Mouse (Mus musculus) forebrain, embryonic 12.5 days (tissue): Measurements from ENCODE around the gene Gm47969. TPM values are rescaled to one million over a fixed set of nuclear protein-coding genes. Genes with fewer than 3 reads are reported as not detected.
"Not testable (repeated sequence)": the region's sequence is repeated elsewhere in the genome, so short reads cannot be mapped to it uniquely, and the experiment has no call there.

ENCODE experiments used
- ATAC-seq: fragments of 200-750 bp; cut with Nextera tagmentation; 2 replicates; pipeline ENCODE4 v1.8.0; 2017; ENCODE audit warnings: moderate TSS enrichment; ENCODE audit not compliant: low FRiP score
- H3K27ac ChIP-seq: fragments of 300-500 bp; sonication (generic); 2 replicates; pipeline ENCODE4 v1.5.1; 2016; ENCODE audit warnings: mild to moderate bottlenecking
- H3K27me3 ChIP-seq: fragments of 300-500 bp; sonication (generic); 2 replicates; pipeline ENCODE4 v1.6.1; 2016; ENCODE audit warnings: mild to moderate bottlenecking
- H3K36me3 ChIP-seq: fragments of 300-500 bp; sonication (generic); replicated peaks from 2 replicates; pipeline ENCODE4 v1.6.1; 2016; ENCODE audit warnings: mild to moderate bottlenecking
- H3K4me1 ChIP-seq: fragments of 300-500 bp; sonication (generic); 2 replicates; pipeline ENCODE4 v1.6.1; 2016
- H3K4me2 ChIP-seq: fragments of 300-500 bp; sonication (generic); 2 replicates; pipeline ENCODE4 v1.6.1; 2016; ENCODE audit warnings: mild to moderate bottlenecking, moderate library complexity
- H3K4me3 ChIP-seq: fragments of 300-500 bp; sonication (generic); replicated peaks from 2 replicates; pipeline ENCODE4 v1.5.1; 2016; ENCODE audit warnings: mild to moderate bottlenecking
- H3K9ac ChIP-seq: fragments of 300-500 bp; sonication (generic); 2 replicates; pipeline ENCODE4 v1.6.1; 2016; ENCODE audit warnings: mild to moderate bottlenecking
- H3K9me3 ChIP-seq: fragments of 300-500 bp; sonication (generic); 2 replicates; pipeline ENCODE4 v1.6.1; 2016
- WGBS: fragments of 180-500 bp; shearing (Covaris S2); methylation state at CpG from one replicate; pipeline ENCODE4 v1.1.7; 2016; 5-methylcytosine and 5-hydroxymethylcytosine counted together
- polyA plus RNA-seq: library from polyadenylated mRNA; unstranded; fragments of >200 nt; fragmentation: Nextera tagmentation; extraction: Ambion mirVana; gene quantifications from 2 replicates; pipeline ENCODE4 v1.2.1, GENCODE M21; 2016

The Gm47969 gene
- polyA plus RNA-seq: not detected in 2 replicates

DNA sequence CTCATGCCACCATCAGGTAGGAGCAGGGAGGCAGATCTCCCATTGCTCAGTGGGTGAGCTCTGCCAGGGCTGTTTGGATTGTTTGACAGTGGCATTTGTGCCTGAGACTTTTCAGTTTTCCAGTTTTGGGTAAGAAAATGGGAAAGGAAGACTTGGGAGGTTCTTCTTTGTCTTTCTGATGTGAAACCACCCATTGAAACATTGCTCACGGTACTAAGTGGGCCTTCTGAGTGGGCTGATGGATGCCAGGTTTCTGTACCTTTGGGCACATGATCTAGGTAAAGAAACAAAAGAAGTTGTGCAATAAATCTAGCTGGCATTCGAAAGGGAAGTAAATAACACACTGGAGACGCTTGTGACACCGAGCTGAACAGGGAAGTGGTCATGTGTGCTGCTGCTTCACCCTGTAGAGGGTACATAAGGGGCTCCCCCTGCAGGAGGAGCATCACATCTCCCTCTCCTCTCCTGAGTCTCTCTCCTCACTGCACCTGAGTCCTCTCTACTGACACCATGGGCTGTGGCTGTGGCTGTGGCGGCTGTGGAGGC, at the start of gene Gm47969:
Gene Gm47969, plus strand, starts transcription at position 51 of the 546 bp plus-strand sequence.
- Histone ChIP-seq H3K9ac (no peak within 1 kb of the TSS), H3K4me2 (no peak within 1 kb of the TSS), H3K36me3 (no peaks in the 10 kb centered on the region), H3K27me3 (0 out of 2 replicates have a peak, but pooled peaks cover 3% of the 10 kb centered on the region), H3K4me1 (no peaks in the 10 kb centered on the region), H3K4me3 (no peak within 1 kb of the TSS), H3K9me3 (no peaks in the 10 kb centered on the region), H3K27ac (no peak within 1 kb of the TSS)
- no peak for ATAC-seq
- 96% methylated on average over 5 of the region's 5 CpGs for WGBS

- H3K36me3 ChIP-seq, H3K4me3 ChIP-seq, ATAC-seq, H3K27me3 ChIP-seq, H3K9ac ChIP-seq, H3K27ac ChIP-seq, H3K4me2 ChIP-seq, H3K9me3 ChIP-seq, H3K4me1 ChIP-seq: not testable (repeated sequence)
- WGBS: 97% methylated on average over 9 of the region's 9 CpGs
Observed at GRCm38 (mm10) chr1:83000306-83000705, 44.4 kb upstream of the Gm47969 start, which contains the start of gene Gm47959. Gm47959 (plus strand) TSS chr1:83000548.

GRCm38 (mm10) chr1:83006218-83007179, 38.2 kb upstream of the Gm47969 start:
- H3K9ac ChIP-seq: no peak overlapping the region
- no peaks in the 10 kb centered on the region for H3K27me3 ChIP-seq
- H3K4me2 ChIP-seq: no peak overlapping the region
- ATAC-seq: no peak
- H3K27ac ChIP-seq: no peak overlapping the region
- no peaks in the 10 kb centered on the region for H3K9me3 ChIP-seq
- H3K4me3 ChIP-seq: no peak overlapping the region
- no peaks in the 10 kb centered on the region for H3K36me3 ChIP-seq
- no peaks in the 10 kb centered on the region for H3K4me1 ChIP-seq
- WGBS: 87% methylated on average over 8 of the region's 8 CpGs

DNA sequence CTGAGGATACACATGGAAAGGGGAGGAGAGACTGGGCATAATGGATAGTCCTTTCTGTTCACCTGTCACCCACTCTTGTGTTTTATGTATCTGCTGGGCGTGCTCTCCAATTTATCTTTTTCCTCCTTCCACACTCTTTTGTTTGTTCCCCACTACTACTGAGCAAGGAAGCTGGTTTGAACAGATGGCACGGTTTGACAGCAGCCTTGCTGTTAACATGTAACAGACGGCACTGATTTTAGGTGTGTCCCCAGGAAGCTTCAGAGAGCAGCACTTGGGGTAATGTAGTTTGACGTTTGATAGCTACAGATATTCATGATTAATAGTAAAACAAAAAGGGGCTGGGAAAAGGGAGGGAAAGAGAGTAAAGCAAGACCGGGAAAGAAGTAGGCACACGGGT, 37.3 kb upstream of the Gm47969 start:
- no peak overlapping the region for H3K4me3 ChIP-seq
- H3K27me3 ChIP-seq: no peaks in the 10 kb centered on the region
- H3K36me3 ChIP-seq: no peaks in the 10 kb centered on the region
- H3K4me1 ChIP-seq: no peaks in the 10 kb centered on the region
- H3K4me2 ChIP-seq: no peak overlapping the region
- H3K9ac ChIP-seq: no peak overlapping the region
- no peaks in the 10 kb centered on the region for H3K9me3 ChIP-seq
- H3K27ac ChIP-seq: no peak overlapping the region
- no peak for ATAC-seq
- 79% methylated on average over 6 of the region's 6 CpGs for WGBS

DNA sequence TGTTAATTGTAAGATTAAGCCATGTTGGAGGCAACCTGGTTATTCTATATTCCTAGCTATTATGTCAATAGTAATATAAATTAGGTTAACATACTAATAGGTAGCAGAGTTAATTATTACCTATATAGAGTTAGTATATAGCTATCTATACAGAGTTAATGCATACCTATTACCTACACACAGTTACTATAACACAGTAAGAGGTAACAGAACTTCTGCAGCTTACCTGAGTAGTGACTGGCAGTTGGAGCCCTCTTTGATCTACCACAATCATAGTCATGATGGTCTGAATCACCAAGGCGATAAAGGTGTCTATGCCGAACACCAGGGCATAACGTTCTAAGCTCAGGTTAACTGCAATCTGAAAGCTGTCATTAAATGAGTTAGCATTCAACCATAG, 30.3 kb upstream of the Gm47969 start:
- WGBS: 95% methylated on average over 3 of the region's 3 CpGs
- Histone ChIP-seq H3K36me3 (no peaks in the 10 kb centered on the region), H3K27ac (no peak overlapping the region), H3K4me3 (no peak overlapping the region), H3K4me2 (no peak overlapping the region), H3K9ac (no peak overlapping the region), H3K27me3 (no peaks in the 10 kb centered on the region), H3K9me3 (no peaks in the 10 kb centered on the region), H3K4me1 (no peaks in the 10 kb centered on the region)
- ATAC-seq: no peak

- Histone ChIP-seq H3K27me3 (no peaks in the 10 kb centered on the region), H3K27ac (no peak overlapping the region), H3K36me3 (no peaks in the 10 kb centered on the region), H3K9me3 (no peaks in the 10 kb centered on the region), H3K9ac (no peak overlapping the region), H3K4me2 (no peak overlapping the region), H3K4me1 (no peaks in the 10 kb centered on the region), H3K4me3 (no peak overlapping the region)
- 92% methylated on average over 10 of the region's 10 CpGs for WGBS
- ATAC-seq: no peak
Observed at GRCm38 (mm10) chr1:83015329-83015879, 29.3 kb upstream of the Gm47969 start.

GRCm38 (mm10) chr1:83016556-83016955, 28.2 kb upstream of the Gm47969 start:
- Histone ChIP-seq H3K4me1 (no peaks in the 10 kb centered on the region), H3K27ac (no peak overlapping the region), H3K36me3 (no peaks in the 10 kb centered on the region), H3K9me3 (no peaks in the 10 kb centered on the region), H3K4me3 (no peak overlapping the region), H3K27me3 (no peaks in the 10 kb centered on the region), H3K9ac (no peak overlapping the region), H3K4me2 (no peak overlapping the region)
- ATAC-seq: no peak
- WGBS: 69% methylated on average over 1 of the region's 1 CpGs

GRCm38 (mm10) chr1:83031950-83032349, 12.8 kb upstream of the Gm47969 start:
- Histone ChIP-seq H3K4me2 (no peak overlapping the region), H3K36me3 (no peaks in the 10 kb centered on the region), H3K9me3 (no peaks in the 10 kb centered on the region), H3K4me3 (no peak overlapping the region), H3K9ac (no peak overlapping the region), H3K4me1 (no peaks in the 10 kb centered on the region), H3K27ac (no peak overlapping the region), H3K27me3 (no peaks in the 10 kb centered on the region)
- 49% methylated on average over 1 of the region's 1 CpGs for WGBS
- ATAC-seq: no peak

- 93% methylated on average over 6 of the region's 6 CpGs for WGBS
- no peaks in the 10 kb centered on the region for H3K4me1 ChIP-seq
- ATAC-seq: no peak
Observed at GRCm38 (mm10) chr1:83032508-83032907, 12.2 kb upstream of the Gm47969 start.

GRCm38 (mm10) chr1:83034509-83034908, 10.2 kb upstream of the Gm47969 start:
- no peak for ATAC-seq
- Histone ChIP-seq H3K36me3 (no peaks in the 10 kb centered on the region), H3K9ac (no peak overlapping the region), H3K4me2 (no peak overlapping the region), H3K4me1 (peaks cover 5% of the 10 kb centered on the region; the same call in 1 of the 2 replicates), H3K27me3 (no peaks in the 10 kb centered on the region), H3K27ac (no peak overlapping the region), H3K4me3 (no peak overlapping the region), H3K9me3 (no peaks in the 10 kb centered on the region)
- WGBS: 68% methylated on average over 5 of the region's 5 CpGs

More at GRCm38 (mm10) chr1:83032508-83032907, 12.2 kb upstream of the Gm47969 start:
- Histone ChIP-seq H3K4me3 (no peak overlapping the region), H3K27me3 (no peaks in the 10 kb centered on the region), H3K4me2 (no peak overlapping the region), H3K9ac (no peak overlapping the region), H3K9me3 (no peaks in the 10 kb centered on the region), H3K36me3 (no peaks in the 10 kb centered on the region), H3K27ac (no peak overlapping the region)

DNA sequence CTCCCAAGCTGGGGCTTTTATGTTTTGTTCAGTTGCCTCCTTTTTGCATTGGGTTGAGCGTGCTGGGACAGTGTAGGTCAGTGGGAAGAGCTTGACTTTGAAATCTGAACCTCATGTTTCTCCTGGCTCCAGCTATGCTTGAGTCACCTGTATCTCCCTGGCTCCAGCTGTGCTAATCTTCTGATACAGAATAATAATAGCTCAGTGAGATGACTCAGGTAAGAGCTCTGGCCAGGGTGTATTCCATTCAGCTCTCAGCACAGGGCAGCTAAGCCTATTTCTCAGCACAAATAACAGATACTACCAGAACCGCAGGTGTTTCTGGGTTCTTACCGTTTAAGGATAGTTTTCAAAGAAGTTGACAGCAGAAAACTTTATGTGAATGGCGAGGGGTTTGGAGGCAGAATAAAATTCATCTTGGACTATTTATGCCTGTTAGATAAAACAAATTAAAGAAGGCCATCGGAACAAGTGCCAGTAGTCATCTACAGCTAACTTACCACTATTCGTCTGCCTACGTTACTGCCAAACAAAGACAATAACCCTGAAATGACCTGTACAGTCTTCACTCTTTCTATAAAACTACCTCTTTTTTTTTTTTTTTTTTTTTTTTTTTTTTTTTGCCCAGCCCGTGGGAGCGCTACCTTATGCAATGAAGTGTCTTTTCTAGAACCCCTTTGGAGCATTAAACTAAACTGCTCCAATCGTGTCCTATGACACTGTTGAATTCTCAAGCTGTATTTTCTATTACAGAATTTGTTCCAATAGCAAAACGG, 7.7 kb upstream of the Gm47969 start:
- H3K36me3 ChIP-seq: no peaks in the 10 kb centered on the region
- no peak for ATAC-seq
- 63% methylated on average over 11 of the region's 11 CpGs for WGBS
- peaks cover 5% of the 10 kb centered on the region; the same call in 1 of the 2 replicates for H3K4me1 ChIP-seq
- no peak overlapping the region for H3K4me2 ChIP-seq
- H3K27ac ChIP-seq: no peak overlapping the region
- H3K27me3 ChIP-seq: no peaks in the 10 kb centered on the region
- H3K9ac ChIP-seq: no peak overlapping the region
- H3K4me3 ChIP-seq: no peak overlapping the region
- no peaks in the 10 kb centered on the region for H3K9me3 ChIP-seq
